Mouse (Mus musculus): ENCODE measurements around the gene Herc1.

DNA sequence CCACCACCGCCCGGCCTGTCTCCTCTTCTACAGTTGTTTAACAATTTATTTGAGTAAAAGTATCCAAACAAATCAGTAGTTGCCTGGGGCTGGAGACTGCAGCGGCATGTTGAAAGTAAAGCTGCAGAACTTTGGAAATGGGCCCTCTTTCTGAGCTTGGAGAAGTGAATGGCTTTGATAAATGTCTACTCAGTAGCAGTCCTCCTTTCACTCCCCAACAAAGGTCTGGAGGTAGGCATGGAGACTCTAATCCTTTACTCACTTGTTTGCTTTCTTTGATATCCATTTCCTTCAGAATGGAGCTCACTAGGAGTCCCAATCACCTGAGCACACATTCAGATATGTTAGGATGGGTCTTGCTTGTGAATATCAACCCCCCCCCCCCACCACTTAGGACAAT, 20.1 kb downstream of the Herc1 start:
- TF ChIP-seq TCF12 (IDR thresholded peaks at IDR 0.05; ENCODE audit: insufficient read depth, poor library complexity, severe bottlenecking): no peak
- TF ChIP-seq POLR2A (IDR thresholded peaks at IDR 0.05; ENCODE audit: insufficient read length, low read depth): no peak
- TF ChIP-seq POLR2AphosphoS2 (IDR thresholded peaks at IDR 0.05; ENCODE audit: insufficient read length, low read depth): no peak
- TF ChIP-seq TCF3 (IDR thresholded peaks at IDR 0.05; ENCODE audit: insufficient read length, low read depth): no peak
- TF ChIP-seq CEBPB (IDR thresholded peaks at IDR 0.05; ENCODE audit: insufficient read depth, poor library complexity, severe bottlenecking): no peak
- no peak for TF ChIP-seq REST (IDR thresholded peaks at IDR 0.05; ENCODE audit: insufficient read depth, insufficient read length)
